Mouse (Mus musculus): ENCODE data around the gene Med13. TPM values are rescaled to one million over a fixed set of nuclear protein-coding genes. Genes with fewer than 3 reads are reported as not detected.

The Med13 gene
- 8.2 and 8.9 TPM in 2 replicates for polyA plus RNA-seq (2015; fragmentation: Nextera tagmentation; extraction: Ambion mirVana)

GRCm38 (mm10) chr11:86356854-86357788, at the start of gene Med13:
TSS of gene Med13 (minus strand) at chr11:86357602.
- H3K4me3 ChIP-seq: peak within 1 kb of the TSS; percentile 97
- H3K4me1 ChIP-seq (replicated peaks): peaks cover 43% of the 10 kb centered on the region
- peak within 1 kb of the TSS; percentile 92 for H3K4me2 ChIP-seq
- H3K36me3 ChIP-seq: 0 out of 2 replicates have a peak, but pooled peaks cover 10% of the 10 kb centered on the region
- WGBS: 1% methylated on average over 69 of the region's 81 CpGs
- ATAC-seq (ENCODE audit: low read depth): peak; percentile 66
- peak within 1 kb of the TSS; percentile 98 for H3K27ac ChIP-seq (replicated peaks)
- H3K27me3 ChIP-seq: no peaks in the 10 kb centered on the region
- no peaks in the 10 kb centered on the region for H3K9me3 ChIP-seq
- H3K9ac ChIP-seq: peak within 1 kb of the TSS; percentile 98

GRCm38 (mm10) chr11:86404590-86404989, 47.2 kb upstream of the Med13 start:
- Histone ChIP-seq H3K9ac (no peak overlapping the region), H3K4me1 (replicated peaks) (no peaks in the 10 kb centered on the region), H3K27ac (replicated peaks) (no peak overlapping the region), H3K9me3 (no peaks in the 10 kb centered on the region), H3K36me3 (no peaks in the 10 kb centered on the region), H3K4me2 (no peak overlapping the region), H3K4me3 (no peak overlapping the region), H3K27me3 (no peaks in the 10 kb centered on the region)
- ATAC-seq (ENCODE audit: low read depth): no peak
- 92% methylated on average over 4 of the region's 4 CpGs for WGBS

- Histone ChIP-seq H3K4me3 (no peak overlapping the region), H3K9me3 (no peaks in the 10 kb centered on the region), H3K27me3 (no peaks in the 10 kb centered on the region), H3K36me3 (no peaks in the 10 kb centered on the region), H3K27ac (replicated peaks) (no peak overlapping the region), H3K4me1 (replicated peaks) (no peaks in the 10 kb centered on the region), H3K9ac (no peak overlapping the region), H3K4me2 (no peak overlapping the region)
- 89% methylated on average over 2 of the region's 2 CpGs for WGBS
- no peak for ATAC-seq (ENCODE audit: low read depth)
Observed at GRCm38 (mm10) chr11:86403845-86404244, 46.4 kb upstream of the Med13 start.

- Histone ChIP-seq H3K27ac (replicated peaks) (no peak overlapping the region), H3K4me1 (replicated peaks) (peaks cover 6% of the 10 kb centered on the region), H3K4me3 (no peak overlapping the region), H3K27me3 (no peaks in the 10 kb centered on the region), H3K9ac (no peak overlapping the region), H3K36me3 (no peaks in the 10 kb centered on the region), H3K9me3 (no peaks in the 10 kb centered on the region), H3K4me2 (no peak overlapping the region)
- WGBS: 91% methylated on average over 9 of the region's 9 CpGs
- no peak for ATAC-seq (ENCODE audit: low read depth)
Observed at GRCm38 (mm10) chr11:86399241-86400107, 42.1 kb upstream of the Med13 start.

GRCm38 (mm10) chr11:86396950-86397594, 39.7 kb upstream of the Med13 start:
- Histone ChIP-seq H3K27ac (replicated peaks) (no peak overlapping the region), H3K9me3 (no peaks in the 10 kb centered on the region), H3K36me3 (no peaks in the 10 kb centered on the region), H3K4me1 (replicated peaks) (peaks cover 6% of the 10 kb centered on the region), H3K4me3 (no peak overlapping the region), H3K4me2 (no peak overlapping the region), H3K9ac (no peak overlapping the region), H3K27me3 (no peaks in the 10 kb centered on the region)
- 75% methylated on average over 5 of the region's 5 CpGs for WGBS
- no peak for ATAC-seq (ENCODE audit: low read depth)

- H3K4me2 ChIP-seq: no peak overlapping the region
- no peak overlapping the region for H3K27ac ChIP-seq (replicated peaks)
- no peak overlapping the region for H3K4me3 ChIP-seq
- H3K9me3 ChIP-seq: no peaks in the 10 kb centered on the region
- H3K36me3 ChIP-seq: no peaks in the 10 kb centered on the region
- H3K9ac ChIP-seq: no peak overlapping the region
- no peak for ATAC-seq (ENCODE audit: low read depth)
- H3K4me1 ChIP-seq (replicated peaks): peaks cover 6% of the 10 kb centered on the region
- 24% methylated on average over 2 of the region's 2 CpGs for WGBS
- H3K27me3 ChIP-seq: no peaks in the 10 kb centered on the region
Observed at GRCm38 (mm10) chr11:86396518-86396917, 39.1 kb upstream of the Med13 start.

GRCm38 (mm10) chr11:86395513-86396125, 38.2 kb upstream of the Med13 start:
- Histone ChIP-seq H3K27me3 (no peaks in the 10 kb centered on the region), H3K9me3 (no peaks in the 10 kb centered on the region), H3K9ac (no peak overlapping the region), H3K4me3 (no peak overlapping the region), H3K36me3 (no peaks in the 10 kb centered on the region), H3K4me2 (no peak overlapping the region), H3K4me1 (replicated peaks) (peaks cover 6% of the 10 kb centered on the region), H3K27ac (replicated peaks) (no peak overlapping the region)
- 6% methylated on average over 9 of the region's 9 CpGs for WGBS
- no peak for ATAC-seq (ENCODE audit: low read depth)

- H3K27ac ChIP-seq (replicated peaks): no peak overlapping the region
- no peaks in the 10 kb centered on the region for H3K27me3 ChIP-seq
- H3K4me2 ChIP-seq: no peak overlapping the region
- 83% methylated on average over 4 of the region's 4 CpGs for WGBS
- no peak for ATAC-seq (ENCODE audit: low read depth)
- H3K9ac ChIP-seq: no peak overlapping the region
- peaks cover 6% of the 10 kb centered on the region for H3K4me1 ChIP-seq (replicated peaks)
- no peaks in the 10 kb centered on the region for H3K9me3 ChIP-seq
- H3K4me3 ChIP-seq: no peak overlapping the region
- no peaks in the 10 kb centered on the region for H3K36me3 ChIP-seq
Observed at GRCm38 (mm10) chr11:86395100-86395499, 37.7 kb upstream of the Med13 start.

- H3K4me3 ChIP-seq: no peak overlapping the region
- H3K9me3 ChIP-seq: no peaks in the 10 kb centered on the region
- 91% methylated on average over 7 of the region's 7 CpGs for WGBS
- no peak overlapping the region for H3K4me2 ChIP-seq
- H3K9ac ChIP-seq: no peak overlapping the region
- no peak for ATAC-seq (ENCODE audit: low read depth)
- no peaks in the 10 kb centered on the region for H3K27me3 ChIP-seq
- no peak overlapping the region for H3K27ac ChIP-seq (replicated peaks)
- no peaks in the 10 kb centered on the region for H3K36me3 ChIP-seq
- peaks cover 15% of the 10 kb centered on the region for H3K4me1 ChIP-seq (replicated peaks)
Observed at GRCm38 (mm10) chr11:86391687-86392086, 34.3 kb upstream of the Med13 start.

- no peaks in the 10 kb centered on the region for H3K9me3 ChIP-seq
- H3K4me3 ChIP-seq: no peak overlapping the region
- ATAC-seq (ENCODE audit: low read depth): no peak
- no peaks in the 10 kb centered on the region for H3K36me3 ChIP-seq
- 69% methylated on average over 1 of the region's 1 CpGs for WGBS
- no peaks in the 10 kb centered on the region for H3K27me3 ChIP-seq
- H3K4me2 ChIP-seq: no peak overlapping the region
- H3K4me1 ChIP-seq (replicated peaks): peaks cover 9% of the 10 kb centered on the region
- no peak overlapping the region for H3K27ac ChIP-seq (replicated peaks)
- H3K9ac ChIP-seq: no peak overlapping the region
Observed at GRCm38 (mm10) chr11:86390308-86390707, 32.9 kb upstream of the Med13 start.

GRCm38 (mm10) chr11:86389506-86389905, 32.1 kb upstream of the Med13 start:
- no peaks in the 10 kb centered on the region for H3K36me3 ChIP-seq
- ATAC-seq (ENCODE audit: low read depth): no peak
- H3K27ac ChIP-seq (replicated peaks): no peak overlapping the region
- H3K9me3 ChIP-seq: no peaks in the 10 kb centered on the region
- no peaks in the 10 kb centered on the region for H3K27me3 ChIP-seq
- H3K9ac ChIP-seq: no peak overlapping the region
- no peak overlapping the region for H3K4me3 ChIP-seq
- H3K4me1 ChIP-seq (replicated peaks): peaks cover 9% of the 10 kb centered on the region; the same call in 1 of the 2 replicates
- WGBS: 86% methylated on average over 4 of the region's 4 CpGs
- no peak overlapping the region for H3K4me2 ChIP-seq
